Mouse (Mus musculus) liver, adult 2 months (tissue): Measurements from ENCODE around the gene Ltb4r1.

Experiments
- CTCF ChIP-seq: fragments of 200-500 bp; IDR thresholded peaks from 2 replicates; pipeline ENCODE4 v1.5.1; 2011; ENCODE audit warnings: low read depth, low read length, control low read depth
- POLR2A ChIP-seq: fragments of 200-500 bp; IDR thresholded peaks from 2 replicates; pipeline ENCODE4 v1.6.1; 2011; ENCODE audit warnings: low read length, control low read depth; ENCODE audit not compliant: insufficient read depth; ENCODE audit errors: extremely low read depth

GRCm38 (mm10) chr14:55777806-55778205 lies 12.0 kb downstream of the Ltb4r1 start:
- TF ChIP-seq POLR2A = no peak
- no peak for TF ChIP-seq CTCF
